ENCODE assay signal across 14 mouse cellular contexts in genomic region chr15:101065069-101065468, GRCm38 (mm10). TPM values are rescaled to one million over a fixed set of nuclear protein-coding genes. Genes with fewer than 3 reads are reported as not detected.
DNase-seq lines count a peak whose midpoint lies in the region; ATAC-seq and TF ChIP-seq lines count a peak whose summit lies in the region.
"Had no signal": no experiment of that assay in that cellular context is flagged by ENCODE, and none has a peak within 500 bp of the region (broad histone marks: within the 10 kb centered on the region; RNA-seq: fewer than 3 reads in every experiment).

No protein-coding gene starts in this region.

- H3K27me3 ChIP-seq in heart, embryonic 12.5 days (replicated peaks) = 0 out of 2 replicates have a peak, but pooled peaks cover 3% of the 10 kb centered on the region
- no peaks in the 10 kb centered on the region for H3K27me3 ChIP-seq in midbrain, embryonic 10.5 days (ENCODE audit: low read depth, poor library complexity, severe bottlenecking)
- H3K27me3 ChIP-seq in midbrain, postnatal 0 days (ENCODE audit: insufficient read depth, low read length) = no peaks in the 10 kb centered on the region
- no peaks in the 10 kb centered on the region for H3K27me3 ChIP-seq in neural tube, embryonic 12.5 days (replicated peaks)
- H3K27me3 ChIP-seq: stomach, embryonic 15.5 days had no signal

- H3K36me3 ChIP-seq in heart, embryonic 12.5 days = no peaks in the 10 kb centered on the region
- H3K36me3 ChIP-seq in midbrain, embryonic 10.5 days = peaks cover 21% of the 10 kb centered on the region; the same call in 1 of the 2 replicates
- H3K36me3 ChIP-seq in midbrain, postnatal 0 days (ENCODE audit: insufficient read depth, low read length) = no peaks in the 10 kb centered on the region
- H3K36me3 ChIP-seq in neural tube, embryonic 12.5 days = no peaks in the 10 kb centered on the region
- H3K36me3 ChIP-seq: forebrain, embryonic 12.5 days; stomach, embryonic 15.5 days had no signal

- H3K27ac ChIP-seq in heart, embryonic 12.5 days (ENCODE audit: poor library complexity, severe bottlenecking) = no peak overlapping the region
- peak overlapping the region; percentile 90 for H3K27ac ChIP-seq in midbrain, embryonic 10.5 days (replicated peaks)
- H3K27ac ChIP-seq in midbrain, postnatal 0 days (ENCODE audit: low read depth, low read length) = no peak overlapping the region
- no peak overlapping the region for H3K27ac ChIP-seq in neural tube, embryonic 12.5 days
- H3K27ac ChIP-seq: forebrain, embryonic 12.5 days; stomach, embryonic 15.5 days had no signal

- H3K9ac ChIP-seq in heart, embryonic 12.5 days = no peak overlapping the region
- no peak overlapping the region for H3K9ac ChIP-seq in midbrain, postnatal 0 days (replicated peaks; ENCODE audit: low read length, poor library complexity, severe bottlenecking)
- no peak overlapping the region for H3K9ac ChIP-seq in neural tube, embryonic 12.5 days
- H3K9ac ChIP-seq: forebrain, embryonic 12.5 days; lung, embryonic 14.5 days; stomach, embryonic 15.5 days had no signal

- no peak overlapping the region for H3K4me2 ChIP-seq in heart, embryonic 12.5 days
- no peak overlapping the region for H3K4me2 ChIP-seq in midbrain, postnatal 0 days (ENCODE audit: low read depth, low read length, poor library complexity, severe bottlenecking)
- 0 out of 2 replicates have a peak overlapping the region, but pooled peaks have one; percentile 4 for H3K4me2 ChIP-seq in neural tube, embryonic 12.5 days (replicated peaks)
- H3K4me2 ChIP-seq: forebrain, embryonic 12.5 days; lung, embryonic 14.5 days; stomach, embryonic 15.5 days had no signal

- no peak for TF ChIP-seq CTCF in midbrain, postnatal 0 days (IDR thresholded peaks at IDR 0.05)

- H3K4me3 ChIP-seq in heart, embryonic 12.5 days = no peak overlapping the region
- peak overlapping the region; percentile 35; the same call in 1 of the 2 replicates for H3K4me3 ChIP-seq in midbrain, embryonic 10.5 days
- H3K4me3 ChIP-seq in midbrain, postnatal 0 days (ENCODE audit: low read depth, low read length) = no peak overlapping the region
- H3K4me3 ChIP-seq in neural tube, embryonic 12.5 days = no peak overlapping the region
- H3K4me3 ChIP-seq: forebrain, embryonic 12.5 days; stomach, embryonic 15.5 days had no signal

- 28% methylated on average over 6 of the region's 6 CpGs for WGBS in heart, embryonic 12.5 days
- WGBS in midbrain, embryonic 10.5 days = 21% methylated on average over 6 of the region's 6 CpGs
- WGBS in midbrain, postnatal 0 days = 34% methylated on average over 6 of the region's 6 CpGs
- WGBS in neural tube, embryonic 12.5 days = 7% methylated on average over 6 of the region's 6 CpGs

- no peaks in the 10 kb centered on the region for H3K9me3 ChIP-seq in heart, embryonic 12.5 days (replicated peaks)
- H3K9me3 ChIP-seq in midbrain, embryonic 10.5 days (replicated peaks) = no peaks in the 10 kb centered on the region
- no peaks in the 10 kb centered on the region for H3K9me3 ChIP-seq in midbrain, postnatal 0 days (ENCODE audit: low read length)
- H3K9me3 ChIP-seq in neural tube, embryonic 12.5 days = no peaks in the 10 kb centered on the region
- H3K9me3 ChIP-seq: forebrain, embryonic 12.5 days; stomach, embryonic 15.5 days had no signal

- peak; percentile 56 for DNase-seq in adrenal gland, postnatal 14 days
- DNase-seq in adrenal gland, postnatal 36 days = no peak
- peak; percentile 45 to 57 for DNase-seq in heart, adult 18-20 months
- DNase-seq in midbrain, embryonic 10.5 days (ENCODE audit: low spot score) = peak; percentile 57
- DNase-seq in midbrain, postnatal 0 days (ENCODE audit: low spot score) = no peak
- DNase-seq in left cerebral cortex, adult 8-10 months (ENCODE audit: low spot score in 2 of 2) = no peak
- DNase-seq: lung, embryonic 14.5 days; right cerebral cortex, adult 18-20 months had no signal

- peaks cover 40% of the 10 kb centered on the region for H3K4me1 ChIP-seq in heart, embryonic 12.5 days (replicated peaks)
- H3K4me1 ChIP-seq in midbrain, embryonic 10.5 days = peaks cover 100% of the 10 kb centered on the region
- no peaks in the 10 kb centered on the region for H3K4me1 ChIP-seq in midbrain, postnatal 0 days (ENCODE audit: insufficient read depth, low read length)
- peaks cover 79% of the 10 kb centered on the region for H3K4me1 ChIP-seq in neural tube, embryonic 12.5 days

- ATAC-seq in heart, embryonic 12.5 days (ENCODE audit: insufficient number of reproducible peaks, low FRiP score) = no peak
- ATAC-seq in midbrain, postnatal 0 days (ENCODE audit: low FRiP score) = no peak
- ATAC-seq in neural tube, embryonic 12.5 days (ENCODE audit: low FRiP score, low read depth) = no peak

RNA-seq across cellular contexts. Expression of gene Fignl2, which starts 13.3 kb away (rescaled TPM):
- total RNA-seq in adrenal gland, postnatal 14 days (2021) = 7.9 and 8.8 TPM in 2 replicates
- 1 to 10 TPM; 9.4 to 9.9 TPM for total RNA-seq in adrenal gland, postnatal 36 days (2021)
- total RNA-seq in heart, adult 18-20 months (2021) = 1 to 10 TPM; 1.1 to 1.2 TPM
- 0.10 and 0.15 TPM in 2 replicates for polyA plus RNA-seq in heart, embryonic 12.5 days (2016; fragmentation: Nextera tagmentation; extraction: Ambion mirVana)
- 0.88 and 1.7 TPM in 2 replicates for polyA plus RNA-seq in midbrain, embryonic 10.5 days (2016; fragmentation: Nextera tagmentation; extraction: Ambion mirVana)
- 1.0 and 3.4 TPM in 2 replicates for total RNA-seq in midbrain, postnatal 0 days (2014; rRNA removed)
- polyA plus RNA-seq in midbrain, postnatal 0 days (2015; fragmentation: Nextera tagmentation; extraction: Ambion mirVana) = 0.04 and 0.05 TPM in 2 replicates
- 0.55 and 0.84 TPM in 2 replicates for polyA plus RNA-seq in neural tube, embryonic 12.5 days (2016; fragmentation: Nextera tagmentation; extraction: Ambion mirVana)
- total RNA-seq in left cerebral cortex, adult 8-10 months (2022) = 1 to 10 TPM; 1.5 to 1.8 (median 1.6) TPM
- total RNA-seq: MEL had no signal

RNA-seq across cellular contexts. Expression of gene Gm47841, which starts 17.9 kb away (rescaled TPM):
- total RNA-seq in adrenal gland, postnatal 14 days (2021) = 0.49 TPM in 1 of 2 replicates, not detected in the other
- under 1 TPM in 1 of 2 experiments, not detected in 1; 0.26 TPM for total RNA-seq in adrenal gland, postnatal 36 days (2021)
- total RNA-seq in heart, adult 18-20 months (2021) = not detected
- polyA plus RNA-seq in heart, embryonic 12.5 days (2016; fragmentation: Nextera tagmentation; extraction: Ambion mirVana) = not detected in 2 replicates
- not detected in 2 replicates for polyA plus RNA-seq in midbrain, embryonic 10.5 days (2016; fragmentation: Nextera tagmentation; extraction: Ambion mirVana)
- total RNA-seq in midbrain, postnatal 0 days (2014; rRNA removed) = not detected in 2 replicates
- not detected in 2 replicates for polyA plus RNA-seq in midbrain, postnatal 0 days (2015; fragmentation: Nextera tagmentation; extraction: Ambion mirVana)
- not detected in 2 replicates for polyA plus RNA-seq in neural tube, embryonic 12.5 days (2016; fragmentation: Nextera tagmentation; extraction: Ambion mirVana)
- not detected for total RNA-seq in left cerebral cortex, adult 8-10 months (2022)
- total RNA-seq: MEL had no signal
- polyA plus RNA-seq: forebrain, embryonic 12.5 days; heart, embryonic 14.5 days; lung, embryonic 14.5 days; stomach, embryonic 15.5 days had no signal

RNA-seq across cellular contexts. Expression of gene Ankrd33, which starts 50.5 kb away (rescaled TPM):
- not detected in 2 replicates for total RNA-seq in adrenal gland, postnatal 14 days (2021)
- total RNA-seq in adrenal gland, postnatal 36 days (2021) = under 1 TPM; 0.56 to 0.99 TPM
- total RNA-seq in heart, adult 18-20 months (2021) = not detected
- polyA plus RNA-seq in heart, embryonic 12.5 days (2016; fragmentation: Nextera tagmentation; extraction: Ambion mirVana) = not detected in 2 replicates
- not detected in 2 replicates for polyA plus RNA-seq in midbrain, embryonic 10.5 days (2016; fragmentation: Nextera tagmentation; extraction: Ambion mirVana)
- total RNA-seq in midbrain, postnatal 0 days (2014; rRNA removed) = not detected in 2 replicates
- polyA plus RNA-seq in midbrain, postnatal 0 days (2015; fragmentation: Nextera tagmentation; extraction: Ambion mirVana) = not detected in 2 replicates
- not detected in 2 replicates for polyA plus RNA-seq in neural tube, embryonic 12.5 days (2016; fragmentation: Nextera tagmentation; extraction: Ambion mirVana)
- total RNA-seq in left cerebral cortex, adult 8-10 months (2022) = under 1 TPM in 1 of 4 experiments, not detected in 3; 0.34 TPM
- total RNA-seq: MEL had no signal
- polyA plus RNA-seq: forebrain, embryonic 12.5 days; heart, embryonic 14.5 days; lung, embryonic 14.5 days; stomach, embryonic 15.5 days had no signal

Comparison
In these comparisons a context has a peak if more than half of its experiments do, and no peak if none do; other contexts are left out.
1. DNase-seq: peak in adrenal gland, postnatal 14 days (single experiment), heart, adult 18-20 months (2 of 2) and midbrain, embryonic 10.5 days (single experiment); none in adrenal gland, postnatal 36 days (0 of 2), midbrain, postnatal 0 days (single experiment) and left cerebral cortex, adult 8-10 months (0 of 2).